Mouse (Mus musculus) kidney, adult 8-10 months (tissue): ENCODE measurements at regions not wholly inside any gene's neighbourhood (a gene's known extent, or its start where the extent isn't known, plus 50 kb on each side); places are given as distances from the start of the nearest gene placed in this dataset.
"Not testable (repeated sequence)": the region's sequence is repeated elsewhere in the genome, so short reads cannot be mapped to it uniquely, and the experiment has no call there.

Experiments
- DNase-seq, 2 experiments: peaks; one replicate each; pipeline ENCODE4 v3.0.0; 2022

- no peak for DNase-seq
Observed at GRCm38 (mm10) chr11:9932360-9933265, 740.9 kb downstream of the Abca13 start.

DNA sequence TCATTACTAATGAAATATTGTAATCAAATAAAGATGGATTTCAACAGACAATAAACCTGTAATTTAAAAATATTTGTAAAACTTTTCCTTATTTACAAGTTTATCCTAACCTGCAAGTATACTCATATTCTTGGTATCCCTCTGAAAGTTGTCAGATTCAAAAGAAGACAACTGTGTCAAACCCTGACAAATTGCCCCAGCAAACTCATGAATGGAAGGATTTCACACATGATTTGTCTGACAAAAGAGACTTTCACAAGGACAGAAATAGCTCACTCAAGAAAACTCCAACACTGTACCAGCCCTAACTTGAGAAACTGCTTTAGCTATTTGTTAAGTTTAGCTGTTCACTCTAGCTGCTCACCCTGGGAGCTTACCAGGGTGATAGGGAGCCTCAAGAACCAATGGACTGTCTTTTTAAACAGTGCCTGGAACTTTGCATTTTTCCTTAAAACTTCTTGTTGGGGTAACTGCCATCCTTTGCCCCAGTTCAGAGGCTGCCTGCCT is 771.0 kb downstream of the Abca13 start:
- DNase-seq = no peak

DNA sequence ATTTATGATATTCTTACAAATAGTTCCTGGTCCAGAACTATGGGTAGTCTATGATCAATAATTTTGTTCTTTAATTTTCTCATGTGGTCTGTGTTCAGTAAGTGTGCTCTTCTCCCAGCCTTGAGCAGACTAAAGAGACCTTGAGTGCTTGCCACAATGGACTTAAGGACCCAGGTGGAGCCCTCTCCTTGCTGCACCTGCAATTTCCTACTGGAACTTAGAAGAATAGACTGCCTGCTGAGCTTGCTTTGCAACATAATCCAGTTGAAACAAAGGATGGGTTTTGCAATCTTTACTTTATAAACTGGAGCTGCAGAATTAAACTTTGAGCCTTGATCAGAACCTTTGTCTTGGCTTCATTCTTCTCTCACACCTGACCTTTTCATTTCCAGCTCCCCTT is 791.2 kb downstream of the Abca13 start:
- no peak for DNase-seq

- no peak for DNase-seq
Observed at GRCm38 (mm10) chr11:9994601-9995166, 802.9 kb downstream of the Abca13 start.

DNA sequence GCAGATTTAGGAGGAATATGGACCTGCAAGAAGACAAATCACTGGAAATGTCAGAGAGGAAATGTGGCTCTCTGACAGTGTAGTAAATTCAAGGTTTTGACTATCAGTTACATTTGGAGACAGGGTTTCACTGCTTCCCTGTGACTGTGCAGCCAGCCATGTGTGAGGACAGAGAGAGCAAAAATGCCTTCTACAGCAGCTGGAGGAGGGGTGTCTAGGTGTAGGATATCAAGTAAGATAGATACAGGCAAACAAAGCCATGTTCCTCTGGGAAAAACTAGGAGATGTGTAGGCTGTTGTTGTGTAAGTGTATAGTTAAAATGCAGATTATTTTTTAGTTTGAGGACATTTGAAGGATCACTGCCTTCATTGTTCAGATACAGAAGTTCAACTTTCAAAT is 803.6 kb downstream of the Abca13 start:
- DNase-seq = no peak

GRCm38 (mm10) chr11:9997532-9998138 is 805.9 kb downstream of the Abca13 start:
- no peak for DNase-seq

- DNase-seq = no peak
Observed at GRCm38 (mm10) chr11:10002170-10002569, 810.4 kb downstream of the Abca13 start.

GRCm38 (mm10) chr11:10006881-10007280 is 815.1 kb downstream of the Abca13 start:
- DNase-seq = no peak

DNA sequence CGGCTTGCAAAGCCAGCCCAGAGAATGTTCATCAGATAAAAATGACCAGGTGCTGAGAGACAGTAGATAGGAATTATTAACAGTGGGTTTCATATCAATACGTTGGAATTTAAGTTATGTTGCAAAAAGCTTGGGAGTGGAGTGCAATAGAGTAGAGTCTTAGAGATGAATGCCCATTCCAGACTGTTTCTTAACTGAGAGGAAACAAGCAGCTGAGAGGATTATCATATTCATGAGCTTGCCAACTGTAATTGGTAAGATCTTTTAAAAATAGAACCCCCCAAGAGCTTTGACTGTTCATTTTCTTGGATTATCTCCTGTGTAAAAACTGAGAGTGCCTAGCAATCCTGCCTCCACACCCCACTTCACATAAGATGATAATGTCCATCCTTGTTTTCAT is 854.9 kb downstream of the Abca13 start:
- DNase-seq = no peak

DNA sequence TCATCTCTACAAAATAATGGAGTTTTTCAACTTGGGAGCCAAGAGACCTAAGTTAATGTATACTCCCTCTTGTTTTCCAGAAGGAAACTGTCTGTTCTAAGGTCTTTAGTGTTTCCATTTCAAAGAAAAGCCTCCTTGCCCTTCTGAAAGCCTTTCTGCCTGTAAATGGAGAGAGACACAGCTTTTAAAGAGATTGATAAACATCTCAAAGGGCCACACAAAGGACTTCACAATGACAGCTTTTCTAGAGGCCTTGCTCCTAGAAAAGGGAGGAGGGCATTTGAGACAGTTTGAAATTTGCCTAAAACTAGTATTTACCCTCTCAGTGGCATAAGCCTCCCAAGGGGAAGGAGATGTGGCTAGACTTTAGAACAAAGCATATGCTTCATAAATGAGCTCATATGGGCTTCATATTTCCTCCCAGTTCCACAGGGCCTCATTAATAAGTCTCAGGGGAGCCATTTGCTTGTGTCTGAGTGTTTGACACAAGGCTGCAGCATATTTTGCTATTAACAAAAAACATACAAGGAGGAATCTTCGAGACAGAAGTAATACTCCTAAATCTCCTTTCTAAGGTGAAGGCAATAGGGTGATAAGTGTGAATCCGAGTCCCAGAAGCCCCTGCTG is 860.0 kb downstream of the Abca13 start:
- peak in 1 of 2 experiments; percentile 0 for DNase-seq

GRCm38 (mm10) chr11:10071881-10072280 is 880.1 kb downstream of the Abca13 start:
- DNase-seq = no peak

DNA sequence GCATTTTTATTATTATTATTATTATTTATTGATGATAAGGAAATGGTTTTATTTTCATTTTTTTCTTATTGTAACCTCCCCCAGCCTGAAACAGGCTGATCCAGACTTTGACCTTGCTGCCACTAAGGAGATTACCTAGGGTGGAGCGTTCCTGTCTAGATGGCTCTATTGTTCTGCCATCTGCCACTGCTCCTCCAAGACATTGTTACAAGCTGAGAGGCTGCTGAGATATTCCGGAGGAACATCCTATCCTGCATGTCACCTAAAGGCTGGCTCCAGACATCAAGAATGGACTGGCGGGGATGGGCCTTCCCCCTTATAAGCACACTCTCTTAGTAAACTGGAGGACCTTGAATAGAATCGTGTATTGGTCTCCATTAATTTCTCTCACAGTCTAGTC is 896.2 kb downstream of the Abca13 start:
- no peak for DNase-seq

- DNase-seq = not testable (repeated sequence)
Observed at GRCm38 (mm10) chr11:10102314-10102713, 910.6 kb downstream of the Abca13 start.

GRCm38 (mm10) chr11:10105077-10105476 is 913.3 kb downstream of the Abca13 start:
- no peak for DNase-seq

DNA sequence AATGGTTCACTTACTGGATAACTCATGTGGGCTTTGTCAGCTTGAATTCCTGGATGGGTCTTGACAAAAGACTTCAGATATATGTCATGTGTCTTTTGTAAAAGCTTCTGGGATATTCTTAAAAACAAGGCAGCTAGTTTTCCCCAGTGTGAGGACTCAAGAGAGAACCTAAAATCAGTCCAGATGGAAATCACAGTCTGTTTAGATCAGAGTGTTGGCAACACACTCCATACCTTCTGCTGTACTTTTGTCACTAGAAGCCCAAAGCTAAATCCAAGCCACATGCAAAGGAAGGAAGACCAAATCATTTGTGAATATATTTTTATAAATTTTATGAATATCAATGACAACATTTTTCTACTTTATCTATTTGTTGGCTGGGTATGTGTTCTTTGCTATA is 950.4 kb downstream of the Abca13 start:
- no peak for DNase-seq

GRCm38 (mm10) chr11:10149160-10149559 is 957.4 kb downstream of the Abca13 start:
- DNase-seq = no peak

- no peak for DNase-seq
Observed at GRCm38 (mm10) chr11:10153836-10154235, 960.2 kb upstream of the Vwc2 start.

- no peak for DNase-seq
Observed at GRCm38 (mm10) chr11:10193738-10194137, 920.3 kb upstream of the Vwc2 start.

GRCm38 (mm10) chr11:10194774-10195173 is 919.2 kb upstream of the Vwc2 start:
- no peak for DNase-seq

- peak; percentile 4 to 50 for DNase-seq
Observed at GRCm38 (mm10) chr11:10201021-10201420, 913.0 kb upstream of the Vwc2 start.

- DNase-seq = no peak
Observed at GRCm38 (mm10) chr11:10205257-10205656, 908.8 kb upstream of the Vwc2 start.
